Mouse (Mus musculus) heart, postnatal 10 days (tissue): Measurements from ENCODE around the gene Il34. TPM values are rescaled to one million over a fixed set of nuclear protein-coding genes. Genes with fewer than 3 reads are reported as not detected.

Source experiments
- DNase-seq, 2 experiments: peaks; one replicate each; pipeline ENCODE4 v3.0.0; 2021
- intact Hi-C: fragments of 180-260 bp; cut with DNase I; formaldehyde crosslinking; loops from one replicate; pipeline ENCODE4 v1.15.1; 2025
- total RNA-seq, 2 experiments: library from RNA; stranded (reverse); gene quantifications; 2 replicates each; pipeline ENCODE4 v1.2.3; 2021

Gene Il34
- total RNA-seq, 2 experiments from 2014 or later = 5.1 to 8.1 TPM

DNA sequence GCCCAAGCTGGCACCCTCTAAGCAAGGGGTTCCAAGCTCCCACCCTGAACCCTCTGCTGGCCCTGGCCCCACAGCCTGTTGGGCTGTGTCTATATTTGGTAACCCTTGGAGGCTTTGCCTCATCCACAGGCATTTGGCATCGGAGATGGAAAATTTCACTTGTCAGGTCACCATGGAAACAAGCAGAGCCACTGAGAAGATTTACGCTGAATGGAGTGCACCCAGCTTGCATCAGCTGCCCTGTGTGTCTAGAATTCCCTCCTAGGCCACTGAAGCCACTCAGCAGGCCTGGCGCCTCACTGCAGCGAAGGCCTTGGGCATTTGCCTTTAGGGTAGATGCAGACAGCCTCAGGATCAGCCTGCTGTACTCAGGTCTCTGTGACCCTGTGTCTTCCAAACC lies 89.6 kb downstream of the Il34 start:
- intact Hi-C loops = no loop called here
- DNase-seq = peak; percentile 77 to 80

DNA sequence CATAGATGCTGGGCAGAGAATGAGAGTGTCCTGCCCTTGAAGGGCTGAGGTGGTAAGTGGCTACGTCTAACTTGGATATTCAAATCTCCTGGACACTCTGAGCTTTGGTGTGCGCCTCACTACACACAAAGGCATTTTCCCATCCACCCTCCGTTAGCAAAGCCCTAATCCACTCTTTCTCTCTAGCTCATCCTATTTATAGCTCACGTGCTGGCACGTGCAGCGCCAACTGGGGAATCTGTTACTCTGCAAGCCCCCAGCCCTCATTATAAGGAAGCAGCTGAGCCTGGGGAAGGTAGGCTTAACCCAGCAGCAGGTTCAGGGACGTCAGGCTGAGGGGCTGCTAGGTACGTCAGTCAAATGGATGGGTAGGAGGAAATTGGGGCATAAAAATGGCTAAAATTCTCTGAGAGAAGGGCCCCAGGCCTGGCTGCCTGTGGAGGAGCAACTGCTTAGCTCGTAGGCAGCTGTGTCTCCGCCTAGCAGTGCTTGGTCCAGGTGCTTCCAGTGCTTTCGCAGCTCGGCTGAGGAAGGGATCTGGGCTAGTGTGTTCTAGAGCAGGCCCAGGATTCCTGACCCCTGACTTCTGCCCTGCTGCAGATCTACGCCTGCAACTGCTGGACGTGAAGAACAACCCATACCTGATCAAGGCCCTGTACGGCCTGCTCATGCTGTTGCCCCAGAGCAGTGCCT lies 90.8 kb downstream of the Il34 start:
- intact Hi-C loops = loop anchor here (5.0 kb wide), 1 partner anchor 43 kb away; no protein-coding TSS in a partner anchor
- DNase-seq = no peak

DNA sequence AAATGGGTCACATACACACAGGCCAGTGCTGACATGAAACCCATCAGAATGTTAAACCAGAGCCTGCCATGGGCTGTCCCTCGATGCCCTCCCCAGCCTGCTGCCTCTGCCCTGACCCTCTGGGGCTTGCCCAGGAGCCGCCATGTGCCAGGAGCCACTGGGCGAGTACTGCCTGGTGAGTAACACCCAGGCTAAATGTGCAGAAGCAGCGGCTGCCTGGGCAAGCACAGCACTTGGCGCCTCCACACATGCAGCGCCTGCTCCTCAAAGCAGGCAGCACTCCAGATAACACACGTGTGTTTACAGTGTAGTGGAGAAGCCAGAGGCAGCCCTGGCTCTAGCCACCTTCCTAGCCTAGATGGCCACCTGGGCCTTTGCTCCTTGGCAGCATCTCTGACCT lies 92.7 kb downstream of the Il34 start:
- peak; percentile 66 to 69 for DNase-seq
- intact Hi-C loops = loop anchor here (5.0 kb wide), 1 partner anchor 41 kb away; no protein-coding TSS in a partner anchor

DNA sequence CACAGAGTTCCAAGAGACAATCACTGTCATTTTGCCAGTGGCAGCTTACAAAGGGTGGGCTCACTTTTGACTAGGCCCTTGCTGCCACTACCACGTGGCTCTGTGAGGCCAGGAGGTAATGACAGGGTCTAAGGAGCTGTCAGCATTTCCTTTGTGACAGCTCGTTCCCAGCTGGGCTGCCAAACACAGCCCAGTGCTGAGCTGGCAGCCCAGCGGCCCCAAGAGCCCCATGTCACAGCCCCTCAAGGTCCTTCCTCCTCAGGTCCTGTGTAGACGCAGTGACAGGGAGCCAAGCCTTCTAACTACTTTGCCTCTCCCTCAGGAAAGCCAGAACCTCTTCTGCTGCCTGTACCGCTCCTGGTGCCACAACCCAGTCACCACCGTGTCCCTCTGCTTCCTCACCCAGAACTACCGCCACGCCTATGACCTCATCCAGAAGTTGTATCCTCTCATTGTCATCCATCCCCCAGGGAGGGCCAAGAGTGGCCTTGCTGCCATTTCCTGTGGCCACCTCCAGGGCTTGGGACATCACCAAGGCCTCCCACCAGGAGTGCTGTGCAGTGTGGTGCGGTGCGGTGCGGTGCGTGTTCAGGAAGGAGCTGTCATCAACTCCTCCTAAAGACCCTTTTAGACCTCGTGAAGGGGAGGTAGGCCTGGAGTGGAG lies 94.3 kb downstream of the Il34 start:
- DNase-seq = peak; percentile 57 to 74
- intact Hi-C loops = loop anchor here (5.0 kb wide), 1 partner anchor 39 kb away; no protein-coding TSS in a partner anchor

DNA sequence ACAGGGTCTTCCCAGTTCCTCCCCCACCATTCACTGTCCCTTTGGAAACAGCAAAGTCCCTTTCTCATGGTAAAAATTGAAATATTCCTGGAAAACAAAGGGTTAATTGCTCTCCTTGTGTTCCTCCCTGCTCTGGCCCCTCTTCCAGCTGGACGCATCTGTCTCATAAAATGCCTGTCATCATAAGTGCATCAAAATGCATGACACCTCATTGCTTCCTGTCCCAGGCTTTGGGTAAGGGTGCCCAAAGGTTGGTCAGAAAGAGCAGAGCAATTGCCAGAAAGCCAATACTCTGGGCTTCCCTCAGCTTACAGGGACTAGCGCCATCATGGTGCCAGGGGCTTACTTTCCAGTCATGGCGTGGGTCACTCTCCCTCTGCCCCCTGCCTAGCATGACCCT lies 95.1 kb downstream of the Il34 start:
- intact Hi-C loops = loop anchor here (5.0 kb wide), 1 partner anchor 38 kb away; no protein-coding TSS in a partner anchor
- peak; percentile 20 to 45 for DNase-seq

DNA sequence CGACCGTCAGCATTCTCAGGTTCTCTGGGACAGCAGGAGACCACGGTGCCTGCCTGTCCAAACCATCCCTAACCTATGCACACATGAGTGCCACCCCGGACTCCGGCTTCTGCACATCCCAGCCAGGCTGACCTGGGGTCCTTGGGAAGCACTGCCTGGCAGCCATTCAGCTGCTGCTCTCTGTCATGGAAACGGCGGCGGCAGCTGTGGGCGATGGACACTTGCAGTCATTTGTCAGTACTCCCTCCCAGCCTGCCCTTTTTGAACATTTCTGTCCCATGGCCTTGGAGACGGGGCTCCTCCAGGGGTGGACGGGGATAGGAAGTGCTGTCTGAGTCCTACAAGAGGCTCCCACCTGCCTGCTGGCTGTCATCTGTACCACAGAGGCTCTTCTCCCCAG lies 97.3 kb downstream of the Il34 start:
- intact Hi-C loops = no loop called here
- no peak for DNase-seq

DNA sequence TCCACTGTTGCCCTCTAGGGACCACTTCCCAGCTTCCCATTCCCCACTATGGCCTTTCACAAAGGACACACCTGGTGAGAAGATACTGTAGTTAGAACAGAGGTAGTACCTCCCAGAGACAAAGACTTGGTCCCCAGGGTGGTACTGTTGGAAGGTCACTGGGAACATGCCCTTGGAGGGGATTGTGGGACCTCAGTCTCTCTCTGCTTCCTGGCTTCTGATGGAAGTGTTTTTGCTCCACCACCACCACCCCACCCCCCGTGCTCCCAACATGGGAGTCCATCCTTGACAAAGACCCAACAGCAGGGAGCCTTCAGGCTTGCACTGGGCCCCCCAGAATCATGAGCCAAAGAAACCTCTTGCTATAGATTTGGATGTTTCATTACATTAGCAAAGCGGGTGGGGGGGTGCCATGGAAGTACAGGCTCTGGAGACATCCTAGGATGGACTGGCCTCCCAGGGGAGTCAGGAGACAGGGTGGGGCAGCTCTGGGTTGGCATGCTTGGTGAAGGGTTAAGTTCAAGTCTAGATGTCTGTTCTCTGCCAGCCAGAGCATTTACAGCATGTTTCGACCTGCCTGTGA lies 99.3 kb downstream of the Il34 start:
- intact Hi-C loops = no loop called here
- DNase-seq = no peak

DNA sequence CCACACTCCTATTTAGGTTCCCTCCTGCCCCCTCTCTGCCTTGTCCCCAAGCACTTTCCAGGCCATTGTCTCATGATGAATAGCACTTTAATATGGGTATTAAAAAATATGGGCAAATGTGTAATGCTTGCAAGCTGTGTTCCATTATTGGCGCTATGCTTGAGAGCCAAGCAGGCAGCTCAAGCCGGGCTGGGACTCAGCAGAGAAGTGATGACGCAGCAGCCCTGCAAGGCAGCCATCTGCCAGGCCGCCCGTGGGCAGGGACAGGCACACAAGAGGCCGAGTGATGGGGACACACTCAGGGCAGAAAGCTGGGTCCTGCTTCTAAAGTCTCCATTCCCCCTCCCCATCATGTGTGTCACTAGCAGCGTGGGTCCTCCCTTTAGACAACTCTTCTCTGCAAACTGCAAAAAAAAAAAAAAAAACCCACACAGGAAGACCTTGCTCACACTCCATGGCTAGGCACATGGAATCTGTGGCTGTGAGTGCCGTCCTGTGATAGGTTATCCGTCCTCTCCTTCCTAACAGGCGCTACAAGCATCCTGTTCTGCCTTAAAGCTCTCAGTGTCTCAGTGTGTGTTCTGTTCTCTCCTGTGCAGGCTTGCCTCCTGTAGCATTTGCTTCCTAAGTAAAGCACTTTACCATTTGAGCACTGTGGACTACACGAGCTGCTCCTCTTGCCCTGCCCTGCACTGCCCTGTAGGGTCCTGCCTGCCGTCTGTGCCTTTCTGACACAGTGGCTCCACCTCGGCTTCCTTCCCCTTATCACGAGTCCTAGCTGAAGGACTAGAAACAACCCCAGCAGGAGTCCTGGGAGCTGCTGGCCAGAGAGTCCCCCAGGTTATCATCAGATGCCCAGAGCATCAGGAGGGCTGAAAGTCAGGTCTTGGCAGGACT lies 100.1 kb downstream of the Il34 start:
- DNase-seq = no peak
- intact Hi-C loops = no loop called here

DNA sequence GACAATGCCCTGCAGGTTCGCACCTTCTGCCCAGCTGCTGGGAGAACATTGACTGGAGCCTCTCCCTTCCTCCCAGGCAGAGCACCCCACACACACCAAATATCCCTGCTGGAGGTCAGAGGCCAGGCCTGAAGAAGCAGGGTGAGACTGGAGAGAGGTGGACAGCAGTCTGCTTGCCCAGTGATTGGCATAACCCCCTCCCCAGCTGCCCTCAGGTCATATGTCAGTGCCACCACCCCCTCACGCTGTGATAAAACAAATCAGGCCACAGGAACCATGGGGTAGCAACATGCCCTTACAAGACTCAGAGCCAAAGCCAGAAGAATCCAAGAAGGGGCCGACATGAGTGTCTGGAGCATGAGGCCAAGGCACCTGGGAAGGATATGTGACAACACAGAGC lies 101.6 kb downstream of the Il34 start:
- intact Hi-C loops = no loop called here
- no peak for DNase-seq

DNA sequence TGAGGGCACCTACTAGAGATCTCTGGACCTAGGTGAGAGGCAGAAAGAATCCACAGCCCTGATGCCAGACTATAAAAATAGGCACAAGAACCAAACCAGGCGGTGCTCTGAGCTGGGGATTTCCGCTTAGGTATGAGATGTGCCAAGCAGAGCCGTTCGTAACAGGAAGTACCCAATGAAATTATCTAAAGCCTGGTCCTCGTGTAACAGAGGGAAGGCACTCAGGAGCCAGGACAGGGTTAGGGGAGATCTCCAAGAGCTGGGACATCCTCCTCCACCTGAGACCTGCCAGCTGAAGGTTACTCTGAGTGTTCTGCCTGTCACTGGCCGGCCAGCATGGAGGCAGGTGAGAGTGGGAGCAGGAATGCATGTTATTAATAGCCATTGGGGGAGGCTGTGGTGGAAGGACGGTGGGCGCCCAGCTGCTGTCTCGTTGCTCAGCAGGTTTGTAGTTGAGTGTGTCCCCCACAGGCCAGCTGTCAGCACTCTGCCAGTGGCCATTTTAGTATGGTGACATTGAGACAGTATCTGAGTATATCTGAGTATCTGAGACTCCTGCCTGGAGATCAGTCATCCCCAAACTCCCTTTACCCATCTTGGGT lies 102.2 kb downstream of the Il34 start:
- intact Hi-C loops = no loop called here
- peak; percentile 39 to 45 for DNase-seq

DNA sequence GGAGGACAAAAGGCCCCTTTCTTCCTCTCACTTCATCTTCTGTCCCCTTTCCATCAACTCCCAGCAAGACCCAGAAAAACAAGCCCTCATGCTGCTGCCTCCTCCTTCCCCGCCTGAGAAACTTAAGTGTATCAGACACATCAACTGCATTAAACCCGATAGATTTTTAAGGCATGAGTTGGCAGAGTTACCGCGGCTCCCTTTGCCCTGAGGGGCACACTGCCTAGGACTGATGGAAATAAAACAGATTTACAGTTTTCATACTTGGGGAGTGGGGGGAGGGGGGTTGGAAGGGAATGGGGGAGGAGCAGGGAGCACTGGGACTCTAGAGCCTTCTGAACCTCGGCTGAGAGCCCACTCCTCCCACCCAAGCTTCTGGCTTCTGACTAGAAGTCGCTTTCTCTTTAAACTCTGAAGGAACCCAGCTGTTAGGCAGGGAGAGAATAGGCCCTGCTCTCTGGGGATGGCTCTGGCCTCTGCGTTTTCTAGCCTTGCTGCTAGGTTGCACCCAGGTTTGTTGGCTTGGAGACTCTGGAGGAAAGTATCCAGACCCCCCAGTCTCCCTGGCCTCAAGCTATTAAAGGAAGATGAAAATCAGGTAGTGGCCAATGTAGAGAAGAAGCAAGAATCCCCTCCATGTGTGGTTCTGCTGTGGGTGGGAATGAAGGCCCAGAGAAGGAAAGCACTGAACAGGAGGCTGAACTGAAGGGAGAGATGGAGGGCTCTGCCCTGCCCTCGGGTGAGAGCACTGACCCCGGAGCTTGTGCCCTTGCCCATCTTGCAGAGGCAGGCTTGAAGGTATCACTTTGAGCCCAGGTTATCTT lies 102.9 kb downstream of the Il34 start:
- peak; percentile 66 to 69 for DNase-seq
- intact Hi-C loops = no loop called here

DNA sequence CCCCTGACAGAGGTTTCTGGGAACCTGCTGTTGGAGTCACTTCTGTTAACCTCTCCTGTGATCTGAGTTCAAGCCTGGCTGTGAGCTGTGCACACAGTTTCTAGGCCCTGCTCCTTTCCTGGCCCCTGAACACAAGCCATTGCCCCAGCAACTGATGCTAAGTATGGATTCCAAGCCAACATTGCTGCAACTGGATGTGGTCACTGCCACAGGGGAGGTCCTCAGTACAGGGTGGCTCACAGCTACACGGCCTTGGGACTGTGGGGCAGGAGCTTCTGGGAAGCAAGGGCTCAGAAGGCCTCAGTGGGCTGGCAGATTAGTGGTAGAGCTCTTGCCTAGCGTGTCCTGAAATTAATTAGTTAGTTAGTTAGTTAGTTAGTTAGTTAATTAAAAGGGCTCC lies 105.2 kb downstream of the Il34 start:
- DNase-seq = no peak
- intact Hi-C loops = no loop called here

DNA sequence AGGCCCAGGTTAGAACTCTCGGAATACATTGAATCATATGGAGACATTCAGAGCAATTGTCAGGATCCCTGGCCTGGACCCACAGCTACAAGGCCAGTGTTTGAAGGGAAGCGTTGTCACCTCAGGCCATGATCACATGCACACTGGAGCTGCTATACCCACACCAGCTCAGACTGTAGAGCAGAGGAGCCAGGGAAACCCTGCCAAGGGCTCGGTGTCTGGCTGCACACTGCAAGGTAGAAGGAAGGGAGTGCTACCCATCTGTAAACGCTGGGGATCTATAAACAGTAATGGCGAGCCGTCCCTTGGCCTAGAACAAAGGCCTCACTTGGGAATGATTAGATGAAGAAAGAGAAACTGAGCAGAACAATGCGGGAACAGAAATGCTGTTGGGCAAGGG lies 106.2 kb downstream of the Il34 start:
- intact Hi-C loops = no loop called here
- DNase-seq = no peak

DNA sequence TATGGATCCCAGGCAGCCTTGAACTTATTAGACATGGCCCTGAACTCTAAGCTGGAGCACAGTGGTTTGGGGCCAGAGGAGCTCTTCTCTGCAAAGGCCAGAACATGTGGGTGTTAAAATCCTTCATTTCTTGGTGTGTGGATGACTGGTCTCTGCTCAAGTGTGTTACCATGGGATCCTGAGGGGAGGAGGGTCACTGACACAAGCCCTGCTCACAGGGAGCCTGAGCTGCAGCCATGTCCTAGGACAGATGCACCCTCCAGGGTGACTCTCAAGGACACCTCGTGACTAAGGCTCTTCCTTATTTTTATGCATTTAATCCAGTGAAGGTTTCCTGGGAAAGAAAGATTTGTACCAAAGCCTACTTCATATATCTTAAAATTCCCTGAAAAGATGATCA lies 107.6 kb downstream of the Il34 start:
- intact Hi-C loops = no loop called here
- no peak for DNase-seq

DNA sequence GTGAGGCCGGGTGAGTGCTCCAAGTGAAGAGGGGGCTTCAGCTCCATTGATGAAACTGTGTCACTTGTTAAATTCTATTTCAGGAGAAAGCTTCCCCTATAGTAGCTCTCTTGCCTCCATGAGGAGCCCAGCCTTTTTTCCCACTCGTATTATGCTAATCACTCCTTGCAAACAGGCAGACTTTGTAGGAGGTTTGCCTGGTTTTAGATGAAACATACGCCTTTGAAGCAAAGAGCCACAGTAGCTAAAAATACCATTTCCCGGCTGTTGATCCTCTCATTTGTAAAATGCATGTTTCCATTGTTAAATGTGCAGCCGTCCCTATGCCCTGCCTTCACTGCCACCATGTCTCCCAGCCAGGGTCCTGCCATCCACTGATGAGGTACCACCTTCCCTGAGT lies 108.2 kb downstream of the Il34 start:
- no peak for DNase-seq
- intact Hi-C loops = no loop called here

DNA sequence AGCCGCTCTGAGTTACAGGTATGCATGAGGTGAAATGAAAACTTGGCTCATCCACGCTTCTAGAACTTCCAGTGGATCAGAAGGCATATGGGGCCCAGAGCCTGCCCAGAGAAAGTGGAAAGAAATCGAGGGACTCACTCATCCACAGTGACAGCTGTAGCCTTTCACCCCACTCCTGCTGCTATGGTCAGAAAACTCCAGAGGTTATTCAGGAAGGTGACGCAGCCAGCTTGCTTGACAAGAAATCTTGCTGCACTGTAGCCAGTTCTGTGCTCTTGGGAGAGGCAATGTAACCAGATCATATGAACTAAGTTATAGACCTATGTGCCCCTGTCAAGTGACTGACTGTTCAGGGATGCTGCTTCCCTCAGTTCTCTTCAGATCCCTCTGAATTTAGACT lies 109.7 kb downstream of the Il34 start:
- intact Hi-C loops = no loop called here
- DNase-seq = no peak

DNA sequence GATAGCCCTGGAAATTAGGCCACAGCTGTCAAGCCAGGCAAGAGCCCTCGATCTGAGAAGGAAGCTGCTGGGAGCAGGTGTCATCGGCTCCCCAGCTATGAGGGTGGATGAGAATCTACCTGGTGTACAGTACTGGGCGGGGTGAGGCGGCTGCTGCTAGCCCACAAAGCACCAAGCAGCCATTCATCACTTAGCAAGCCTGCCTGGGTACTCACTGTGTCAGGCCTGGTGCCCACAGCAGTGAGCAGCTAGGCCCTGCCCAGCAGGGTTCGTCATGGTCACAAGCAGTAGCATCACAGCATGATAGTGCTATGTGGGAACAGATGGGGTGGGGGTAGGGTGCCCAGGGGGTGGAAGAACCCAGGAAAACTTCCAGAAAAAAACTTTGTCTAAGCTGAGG lies 110.3 kb downstream of the Il34 start:
- DNase-seq = no peak
- intact Hi-C loops = no loop called here

DNA sequence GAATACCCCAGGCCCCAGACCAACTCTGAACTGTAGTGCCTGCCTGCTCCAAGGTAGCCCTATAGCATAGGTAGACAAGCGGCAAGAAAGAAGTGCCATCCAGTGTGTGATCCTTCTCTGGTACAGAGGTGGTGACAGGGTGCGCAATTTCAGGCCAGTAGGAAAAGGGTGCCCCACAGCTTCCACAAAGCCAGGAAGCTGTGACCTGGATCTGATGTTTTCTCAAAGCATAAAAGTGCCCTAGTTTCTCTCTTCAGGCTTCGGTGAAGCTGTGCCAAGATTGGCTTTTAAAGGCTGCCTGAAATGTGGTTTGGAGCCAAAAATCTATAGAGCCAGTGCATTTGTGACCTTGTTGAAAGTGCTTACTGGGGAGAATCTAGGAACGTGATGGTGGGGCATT lies 110.9 kb downstream of the Il34 start:
- intact Hi-C loops = no loop called here

DNA sequence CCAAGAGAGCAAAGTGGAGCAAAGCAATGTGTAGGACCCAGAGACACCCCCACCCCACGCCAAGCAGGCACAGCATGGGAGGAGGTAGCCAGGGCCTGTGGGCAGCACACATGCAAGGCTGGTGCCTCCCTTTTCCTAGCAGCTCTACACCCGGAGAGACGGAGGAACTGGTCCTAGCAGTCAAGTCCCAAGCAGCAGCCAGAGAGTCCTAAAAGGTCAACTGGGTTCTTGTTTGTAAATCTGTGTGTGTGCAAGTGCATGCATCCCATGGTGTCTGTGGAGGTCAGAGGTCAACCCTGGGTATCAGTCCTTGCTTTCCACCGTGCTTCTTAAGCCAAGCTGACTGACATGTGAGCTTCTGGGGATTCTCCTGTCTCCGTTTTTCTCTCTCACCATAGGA lies 111.5 kb downstream of the Il34 start:
- intact Hi-C loops = no loop called here
- DNase-seq = no peak

More for the DNA sequence above, 110.9 kb downstream of the Il34 start:
- DNase-seq = no peak
